ENCODE assay signal across 22 mouse cellular contexts in genomic region chr14:58099599-58099998, GRCm38 (mm10). TPM values are rescaled to one million over a fixed set of nuclear protein-coding genes. Genes with fewer than 3 reads are reported as not detected.
DNase-seq lines count a peak whose midpoint lies in the region; ATAC-seq lines count a peak whose summit lies in the region.
"Had no signal": no experiment of that assay in that cellular context is flagged by ENCODE, and none has a peak within 500 bp of the region (broad histone marks: within the 10 kb centered on the region; RNA-seq: fewer than 3 reads in every experiment).

No protein-coding gene starts in this region.

- H3K9me3 ChIP-seq in hindbrain, embryonic 16.5 days (ENCODE audit: control insufficient read depth, low read length) = no peaks in the 10 kb centered on the region
- no peaks in the 10 kb centered on the region for H3K9me3 ChIP-seq in hindbrain, embryonic 11.5 days (ENCODE audit: control insufficient read depth, low read length)
- no peaks in the 10 kb centered on the region for H3K9me3 ChIP-seq in forebrain, embryonic 16.5 days (ENCODE audit: control insufficient read depth, low read length)
- H3K9me3 ChIP-seq: hindbrain, embryonic 10.5 days; stomach, embryonic 15.5 days had no signal

- no peak overlapping the region for H3K4me3 ChIP-seq in hindbrain, embryonic 16.5 days (ENCODE audit: low read length)
- no peak overlapping the region for H3K4me3 ChIP-seq in hindbrain, embryonic 11.5 days (ENCODE audit: low read depth, low read length)
- H3K4me3 ChIP-seq in forebrain, embryonic 16.5 days (replicated peaks; ENCODE audit: low read length) = no peak overlapping the region
- H3K4me3 ChIP-seq: hindbrain, embryonic 10.5 days; layer of hippocampus, adult 2 months; stomach, embryonic 15.5 days had no signal

- DNase-seq in cerebellum, adult 11 months = peak; percentile 39
- DNase-seq in cerebellum, adult 11-12 months = no peak
- no peak for DNase-seq in hindbrain, embryonic 11.5 days (ENCODE audit: low spot score)
- DNase-seq in cerebellum, adult 9-11 months = peak; percentile 63
- no peak for DNase-seq in frontal cortex, postnatal 14 days (ENCODE audit: low spot score in 2 of 2)
- DNase-seq: B cell, adult 2 months; gastrocnemius, postnatal 36 days; kidney, adult 8-10 months; kidney, postnatal 14 days; lung, adult 2 months; lung, postnatal 36 days; right cerebral cortex, postnatal 14 days; thymus, adult 18-20 months; thymus, postnatal 4 days had no signal

- no peaks in the 10 kb centered on the region for H3K36me3 ChIP-seq in hindbrain, embryonic 16.5 days (ENCODE audit: control insufficient read depth, insufficient read depth, low read length)
- no peaks in the 10 kb centered on the region for H3K36me3 ChIP-seq in hindbrain, embryonic 11.5 days (ENCODE audit: control insufficient read depth, insufficient read depth, low read length)
- H3K36me3 ChIP-seq in forebrain, embryonic 16.5 days (ENCODE audit: control insufficient read depth, insufficient read depth) = no peaks in the 10 kb centered on the region
- H3K36me3 ChIP-seq: hindbrain, embryonic 10.5 days; stomach, embryonic 15.5 days had no signal

- ATAC-seq in hindbrain, embryonic 16.5 days = 0 out of 2 replicates have a peak, but pooled peaks have one; percentile 24
- ATAC-seq in hindbrain, embryonic 11.5 days (ENCODE audit: low FRiP score) = no peak
- ATAC-seq in forebrain, embryonic 16.5 days = peak; percentile 82
- ATAC-seq: midbrain, embryonic 16.5 days had no signal

- no peak overlapping the region for H3K4me2 ChIP-seq in hindbrain, embryonic 16.5 days (ENCODE audit: low read length)
- H3K4me2 ChIP-seq in hindbrain, embryonic 11.5 days (replicated peaks; ENCODE audit: low read depth, low read length) = no peak overlapping the region
- H3K4me2 ChIP-seq in forebrain, embryonic 16.5 days (ENCODE audit: low read length) = no peak overlapping the region
- H3K4me2 ChIP-seq: liver, embryonic 11.5 days; stomach, embryonic 15.5 days had no signal

- H3K27me3 ChIP-seq in hindbrain, embryonic 16.5 days (replicated peaks; ENCODE audit: control insufficient read depth, insufficient read depth, low read length) = no peaks in the 10 kb centered on the region
- no peaks in the 10 kb centered on the region for H3K27me3 ChIP-seq in hindbrain, embryonic 11.5 days (ENCODE audit: control insufficient read depth, insufficient read depth, low read length)
- no peaks in the 10 kb centered on the region for H3K27me3 ChIP-seq in forebrain, embryonic 16.5 days (replicated peaks; ENCODE audit: control insufficient read depth, insufficient read depth, low read length)
- H3K27me3 ChIP-seq: stomach, embryonic 15.5 days had no signal

- H3K27ac ChIP-seq in hindbrain, embryonic 16.5 days (ENCODE audit: low read depth, low read length) = no peak overlapping the region
- no peak overlapping the region for H3K27ac ChIP-seq in hindbrain, embryonic 11.5 days (ENCODE audit: low read depth, low read length)
- H3K27ac ChIP-seq in forebrain, embryonic 16.5 days (ENCODE audit: low read length) = no peak overlapping the region
- H3K27ac ChIP-seq: hindbrain, embryonic 10.5 days; layer of hippocampus, adult 2 months; stomach, embryonic 15.5 days had no signal

- H3K4me1 ChIP-seq in hindbrain, embryonic 16.5 days (ENCODE audit: control insufficient read depth, insufficient read depth, low read depth, low read length) = no peaks in the 10 kb centered on the region
- no peaks in the 10 kb centered on the region for H3K4me1 ChIP-seq in hindbrain, embryonic 11.5 days (replicated peaks; ENCODE audit: control insufficient read depth, insufficient read depth, low read length)
- no peaks in the 10 kb centered on the region for H3K4me1 ChIP-seq in forebrain, embryonic 16.5 days (replicated peaks; ENCODE audit: control insufficient read depth, insufficient read depth, low read length)
- H3K4me1 ChIP-seq: stomach, embryonic 15.5 days had no signal

- 75% methylated on average over 8 of the region's 8 CpGs for WGBS in hindbrain, embryonic 16.5 days
- WGBS in hindbrain, embryonic 11.5 days = 88% methylated on average over 8 of the region's 8 CpGs
- 57% methylated on average over 8 of the region's 8 CpGs for WGBS in forebrain, embryonic 16.5 days

- no peak overlapping the region for H3K9ac ChIP-seq in hindbrain, embryonic 16.5 days (ENCODE audit: low read depth, low read length)
- no peak overlapping the region for H3K9ac ChIP-seq in hindbrain, embryonic 11.5 days (ENCODE audit: low read depth, low read length)
- H3K9ac ChIP-seq in forebrain, embryonic 16.5 days (replicated peaks; ENCODE audit: low read depth, low read length) = no peak overlapping the region
- H3K9ac ChIP-seq: stomach, embryonic 15.5 days had no signal

RNA-seq across cellular contexts. Expression of gene Fgf9, which starts 29.3 kb away (rescaled TPM):
- polyA plus RNA-seq in hindbrain, embryonic 16.5 days (2015; fragmentation: Nextera tagmentation; extraction: Ambion mirVana) = 25.8 and 31.8 TPM in 2 replicates
- polyA plus RNA-seq in hindbrain, embryonic 11.5 days (2014; fragmentation: Nextera tagmentation; extraction: Ambion mirVana) = 4.7 and 6.6 TPM in 2 replicates
- 7.4 and 10.1 TPM in 2 replicates for polyA plus RNA-seq in forebrain, embryonic 16.5 days (2015; fragmentation: Nextera tagmentation; extraction: Ambion mirVana)
- polyA plus RNA-seq: spleen, adult 2 months had no signal

Comparison
In these comparisons a context has a peak if more than half of its experiments do, and no peak if none do; other contexts are left out.
1. DNase-seq: peak in cerebellum, adult 11 months (single experiment) and cerebellum, adult 9-11 months (single experiment); none in cerebellum, adult 11-12 months (single experiment), hindbrain, embryonic 11.5 days (single experiment) and frontal cortex, postnatal 14 days (0 of 2).